Mouse (Mus musculus): ENCODE results near the gene Il20rb.

DNA sequence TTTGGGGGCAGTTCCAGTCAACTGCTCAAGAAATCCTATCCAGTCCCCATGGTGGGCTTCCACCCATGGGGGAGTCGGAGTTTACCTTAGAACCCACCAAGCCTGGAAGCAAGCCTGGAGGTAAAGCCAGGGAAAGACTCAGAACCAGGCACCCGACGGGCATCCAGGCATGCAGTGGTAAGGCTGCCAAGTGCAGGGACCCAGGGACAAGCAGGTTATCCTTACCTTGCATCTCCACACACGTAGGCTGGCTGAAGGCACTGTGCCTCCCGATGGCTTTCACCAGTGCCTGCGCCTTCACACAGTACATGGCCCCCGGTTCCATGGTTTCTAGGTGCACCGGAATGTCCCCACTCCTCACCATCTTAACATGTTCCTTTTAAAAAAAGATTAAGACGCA lies 20.6 kb downstream of the Il20rb start:
- no peak for TF ChIP-seq CTCF (IDR thresholded peaks at IDR 0.05; ENCODE audit: low read depth)
- TF ChIP-seq EP300 (optimal IDR thresholded peaks at IDR 0.05), result no peak
